Mouse (Mus musculus) limb, embryonic 15.5 days (tissue): ENCODE data around the gene Gm9936. TPM values are rescaled to one million over a fixed set of nuclear protein-coding genes. Genes with fewer than 3 reads are reported as not detected.
A peak's percentile ranks its signal among the peaks of the same experiment; 100 is the strongest.
"Not testable (repeated sequence)": the region's sequence is repeated elsewhere in the genome, so short reads cannot be mapped to it uniquely, and the experiment has no call there.

Source experiments
- ATAC-seq: fragments of 200-750 bp; cut with Nextera tagmentation; 2 replicates; pipeline ENCODE4 v1.8.0; 2017; ENCODE audit warnings: low read depth, moderate TSS enrichment; ENCODE audit not compliant: insufficient number of reproducible peaks, low FRiP score, low TSS enrichment
- H3K27ac ChIP-seq: fragments of 300-500 bp; sonication (generic); 2 replicates; pipeline ENCODE4 v1.5.1; 2015; ENCODE audit warnings: moderate library complexity, mild to moderate bottlenecking, inconsistent platforms
- H3K27me3 ChIP-seq: fragments of 300-500 bp; sonication (generic); 2 replicates; pipeline ENCODE4 v1.6.1; 2015; ENCODE audit warnings: inconsistent platforms
- H3K36me3 ChIP-seq: fragments of 300-500 bp; sonication (generic); 2 replicates; pipeline ENCODE4 v1.6.1; 2015; ENCODE audit warnings: inconsistent platforms
- H3K4me1 ChIP-seq: fragments of 300-500 bp; sonication (generic); 2 replicates; pipeline ENCODE4 v1.6.1; 2015; ENCODE audit warnings: inconsistent platforms
- H3K4me2 ChIP-seq: fragments of 300-500 bp; sonication (generic); 2 replicates; pipeline ENCODE4 v1.6.1; 2015; ENCODE audit warnings: mild to moderate bottlenecking, inconsistent platforms
- H3K4me3 ChIP-seq: fragments of 300-500 bp; sonication (generic); 2 replicates; pipeline ENCODE4 v1.5.1; 2015; ENCODE audit warnings: mild to moderate bottlenecking, inconsistent platforms
- H3K9ac ChIP-seq: fragments of 300-500 bp; sonication (generic); 2 replicates; pipeline ENCODE4 v1.6.1; 2015; ENCODE audit warnings: inconsistent platforms
- H3K9me3 ChIP-seq: fragments of 300-500 bp; sonication (generic); 2 replicates; pipeline ENCODE4 v1.6.1; 2016; ENCODE audit warnings: inconsistent platforms
- WGBS: fragments of 180-500 bp; shearing (Covaris S2); methylation state at CpG from one replicate; pipeline ENCODE4 v1.1.7; 2015; 5-methylcytosine and 5-hydroxymethylcytosine counted together
- polyA plus RNA-seq: library from polyadenylated mRNA; unstranded; fragments of >200 nt; fragmentation: Nextera tagmentation; extraction: Ambion mirVana; gene quantifications from 2 replicates; pipeline ENCODE4 v1.2.1, GENCODE M21; 2015

Gene Gm9936
- 0.05 and 0.07 TPM in 2 replicates for polyA plus RNA-seq

GRCm38 (mm10) chr5:114858582-114858981 lies at the start of gene Gm9936:
Gene Gm9936, minus strand, starts transcription at chr5:114858682.
- Histone ChIP-seq H3K4me1 (peaks cover 4% of the 10 kb centered on the region; the same call in 1 of the 2 replicates), H3K27me3 (0 out of 2 replicates have a peak, but pooled peaks cover 7% of the 10 kb centered on the region), H3K27ac (no peak within 1 kb of the TSS), H3K4me3 (peak within 1 kb of the TSS; percentile 32), H3K36me3 (no peaks in the 10 kb centered on the region), H3K9ac (peak within 1 kb of the TSS; percentile 18; the same call in 1 of the 2 replicates), H3K4me2 (peak within 1 kb of the TSS; percentile 57), H3K9me3 (no peaks in the 10 kb centered on the region)
- 83% methylated on average over 12 of the region's 12 CpGs for WGBS
- ATAC-seq, result no peak

GRCm38 (mm10) chr5:114902413-114902812 lies 43.9 kb upstream of the Gm9936 start:
- Histone ChIP-seq H3K27me3 (no peaks in the 10 kb centered on the region), H3K9me3 (no peaks in the 10 kb centered on the region), H3K4me3 (no peak overlapping the region), H3K4me1 (peaks cover 3% of the 10 kb centered on the region; the same call in 1 of the 2 replicates), H3K9ac (no peak overlapping the region), H3K4me2 (no peak overlapping the region), H3K27ac (no peak overlapping the region), H3K36me3 (no peaks in the 10 kb centered on the region)
- 42% methylated on average over 1 of the region's 1 CpGs for WGBS
- ATAC-seq, result no peak

GRCm38 (mm10) chr5:114898857-114899256 lies 40.4 kb upstream of the Gm9936 start:
- no peak for ATAC-seq
- Histone ChIP-seq H3K9me3 (no peaks in the 10 kb centered on the region), H3K27ac (no peak overlapping the region), H3K4me2 (no peak overlapping the region), H3K4me3 (no peak overlapping the region), H3K4me1 (peaks cover 7% of the 10 kb centered on the region; the same call in 1 of the 2 replicates), H3K27me3 (no peaks in the 10 kb centered on the region), H3K36me3 (no peaks in the 10 kb centered on the region), H3K9ac (no peak overlapping the region)
- 69% methylated on average over 7 of the region's 7 CpGs for WGBS

- Histone ChIP-seq H3K4me3 (no peak overlapping the region), H3K9ac (no peak overlapping the region), H3K27ac (no peak overlapping the region), H3K36me3 (no peaks in the 10 kb centered on the region), H3K27me3 (no peaks in the 10 kb centered on the region), H3K4me1 (peaks cover 7% of the 10 kb centered on the region; the same call in 1 of the 2 replicates), H3K9me3 (no peaks in the 10 kb centered on the region), H3K4me2 (0 out of 2 replicates have a peak overlapping the region, but pooled peaks have one; percentile 25)
- no peak for ATAC-seq
- 19% methylated on average over 7 of the region's 7 CpGs for WGBS
These were observed 38.9 kb upstream of the Gm9936 start for GRCm38 (mm10) chr5:114897374-114897793.

- no peak within 1 kb of the TSS for H3K4me3 ChIP-seq
- H3K27me3 ChIP-seq, result no peaks in the 10 kb centered on the region
These were observed 38.3 kb upstream of the Gm9936 start, which contains the start of gene Oasl2 for GRCm38 (mm10) chr5:114896688-114897373. Gene Oasl2, plus strand, starts transcription at chr5:114896936.

GRCm38 (mm10) chr5:114895542-114895941 lies 37.1 kb upstream of the Gm9936 start:
- peaks cover 7% of the 10 kb centered on the region; the same call in 1 of the 2 replicates for H3K4me1 ChIP-seq
- no peak for ATAC-seq
- H3K4me2 ChIP-seq, result no peak overlapping the region
- no peak overlapping the region for H3K27ac ChIP-seq
- H3K9ac ChIP-seq, result no peak overlapping the region
- H3K36me3 ChIP-seq, result no peaks in the 10 kb centered on the region
- WGBS, result 89% methylated on average over 4 of the region's 4 CpGs
- no peak overlapping the region for H3K4me3 ChIP-seq
- no peaks in the 10 kb centered on the region for H3K9me3 ChIP-seq
- H3K27me3 ChIP-seq, result no peaks in the 10 kb centered on the region

More at GRCm38 (mm10) chr5:114896688-114897373, 38.3 kb upstream of the Gm9936 start, which contains the start of gene Oasl2:
- WGBS, result 60% methylated on average over 13 of the region's 13 CpGs
- H3K27ac ChIP-seq, result no peak within 1 kb of the TSS
- H3K9ac ChIP-seq, result no peak within 1 kb of the TSS
- H3K4me2 ChIP-seq, result 0 out of 2 replicates have a peak within 1 kb of the TSS, but pooled peaks have one; percentile 25
- no peak for ATAC-seq
- no peaks in the 10 kb centered on the region for H3K9me3 ChIP-seq
- peaks cover 7% of the 10 kb centered on the region; the same call in 1 of the 2 replicates for H3K4me1 ChIP-seq
- no peaks in the 10 kb centered on the region for H3K36me3 ChIP-seq

GRCm38 (mm10) chr5:114888995-114889394 lies 30.5 kb upstream of the Gm9936 start:
- no peak overlapping the region for H3K4me3 ChIP-seq
- H3K36me3 ChIP-seq, result no peaks in the 10 kb centered on the region
- H3K4me2 ChIP-seq, result no peak overlapping the region
- H3K9me3 ChIP-seq, result no peaks in the 10 kb centered on the region
- no peaks in the 10 kb centered on the region for H3K27me3 ChIP-seq
- no peak overlapping the region for H3K9ac ChIP-seq
- ATAC-seq, result no peak
- 75% methylated on average over 2 of the region's 2 CpGs for WGBS
- 0 out of 2 replicates have a peak, but pooled peaks cover 2% of the 10 kb centered on the region for H3K4me1 ChIP-seq
- no peak overlapping the region for H3K27ac ChIP-seq

- Histone ChIP-seq H3K9me3 (no peaks in the 10 kb centered on the region), H3K27ac (no peak overlapping the region), H3K9ac (no peak overlapping the region), H3K27me3 (no peaks in the 10 kb centered on the region), H3K4me2 (no peak overlapping the region), H3K36me3 (no peaks in the 10 kb centered on the region), H3K4me1 (0 out of 2 replicates have a peak, but pooled peaks cover 2% of the 10 kb centered on the region), H3K4me3 (no peak overlapping the region)
- WGBS, result 71% methylated on average over 6 of the region's 6 CpGs
- ATAC-seq, result no peak
These were observed 28.3 kb upstream of the Gm9936 start for GRCm38 (mm10) chr5:114886801-114887200.

GRCm38 (mm10) chr5:114883022-114883421 lies 24.5 kb upstream of the Gm9936 start:
- Histone ChIP-seq H3K27me3 (no peaks in the 10 kb centered on the region), H3K4me1 (0 out of 2 replicates have a peak, but pooled peaks cover 5% of the 10 kb centered on the region), H3K9ac (no peak overlapping the region), H3K9me3 (no peaks in the 10 kb centered on the region), H3K4me2 (no peak overlapping the region), H3K4me3 (no peak overlapping the region), H3K36me3 (no peaks in the 10 kb centered on the region), H3K27ac (no peak overlapping the region)
- WGBS, result 78% methylated on average over 11 of the region's 11 CpGs
- no peak for ATAC-seq

- not testable (repeated sequence) for H3K36me3 ChIP-seq, H3K4me2 ChIP-seq, ATAC-seq, H3K4me3 ChIP-seq, H3K9ac ChIP-seq, H3K27ac ChIP-seq, H3K9me3 ChIP-seq, H3K4me1 ChIP-seq, H3K27me3 ChIP-seq
- WGBS, result 85% methylated on average over 7 of the region's 7 CpGs
These were observed 23.8 kb upstream of the Gm9936 start for GRCm38 (mm10) chr5:114882319-114882718.

- H3K36me3 ChIP-seq, result no peaks in the 10 kb centered on the region
- ATAC-seq, result no peak
- no peaks in the 10 kb centered on the region for H3K27me3 ChIP-seq
- peaks cover 13% of the 10 kb centered on the region; the same call in 1 of the 2 replicates for H3K4me1 ChIP-seq
- H3K4me3 ChIP-seq, result no peak overlapping the region
- H3K9me3 ChIP-seq, result no peaks in the 10 kb centered on the region
- H3K27ac ChIP-seq, result no peak overlapping the region
- WGBS, result 47% methylated on average over 13 of the region's 13 CpGs
- no peak overlapping the region for H3K4me2 ChIP-seq
- H3K9ac ChIP-seq, result no peak overlapping the region
These were observed 20.9 kb upstream of the Gm9936 start for GRCm38 (mm10) chr5:114879399-114879798.

- Histone ChIP-seq H3K4me1 (peaks cover 13% of the 10 kb centered on the region; the same call in 1 of the 2 replicates), H3K27ac (no peak overlapping the region; the same call in 1 of the 2 replicates), H3K4me2 (no peak overlapping the region), H3K9ac (no peak overlapping the region), H3K36me3 (no peaks in the 10 kb centered on the region), H3K9me3 (no peaks in the 10 kb centered on the region), H3K4me3 (no peak overlapping the region), H3K27me3 (no peaks in the 10 kb centered on the region)
- 59% methylated on average over 7 of the region's 7 CpGs for WGBS
- no peak for ATAC-seq
These were observed 19.0 kb upstream of the Gm9936 start for GRCm38 (mm10) chr5:114877487-114877886.
